Mouse (Mus musculus): Measurements from ENCODE around the gene Srrt.

- TF ChIP-seq CTCF (IDR thresholded peaks at IDR 0.05; ENCODE audit: low read depth, low read length) (no peak), POLR2A (IDR thresholded peaks at IDR 0.05; ENCODE audit: extremely low read depth, insufficient read depth, low read length) (no peak)
Observed at GRCm38 (mm10) chr5:137304165-137304564, 3.3 kb downstream of the Srrt start.
